Comparison of ENCODE assay signal across 8 mouse cellular contexts in genomic region chr7:75642178-75642777, GRCm38 (mm10).
A peak's percentile ranks its signal among the peaks of the same experiment; 100 is the strongest.
DNase-seq lines count a peak whose midpoint lies in the region; ATAC-seq and TF ChIP-seq lines count a peak whose summit lies in the region.

No protein-coding gene starts in this region.

- no peak overlapping the region for H3K27ac ChIP-seq in forebrain, postnatal 0 days (ENCODE audit: low read depth, low read length)
- peak overlapping the region; percentile 36; the same call in 1 of the 2 replicates for H3K27ac ChIP-seq in left cerebral cortex, adult 2 months
- H3K27ac ChIP-seq in stomach, embryonic 15.5 days = peak overlapping the region; percentile 83

- H3K4me3 ChIP-seq in forebrain, postnatal 0 days (ENCODE audit: low read depth, low read length) = peak overlapping the region; percentile 33
- H3K4me3 ChIP-seq in left cerebral cortex, adult 2 months = peak overlapping the region; percentile 41
- H3K4me3 ChIP-seq in stomach, embryonic 15.5 days (replicated peaks) = peak overlapping the region; percentile 26

- peak overlapping the region; percentile 42 for H3K9ac ChIP-seq in forebrain, postnatal 0 days
- no peak overlapping the region for H3K9ac ChIP-seq in stomach, embryonic 15.5 days

- WGBS in forebrain, postnatal 0 days = 3% methylated on average over 9 of the region's 9 CpGs
- WGBS in stomach, embryonic 15.5 days = 4% methylated on average over 9 of the region's 9 CpGs

- intact Hi-C loops in left cerebral cortex, adult 2 months (cut with DNase I) = no loop called here

- DNase-seq in 416B (ENCODE audit: low read depth) = peak; percentile 57
- DNase-seq in adrenal gland, postnatal 10 days = peak; percentile 80
- peak; percentile 55 for DNase-seq in forebrain, postnatal 0 days
- DNase-seq in heart, postnatal 4 days = peak; percentile 65
- DNase-seq in left cerebral cortex, adult 2 months (ENCODE audit: extremely low spot score in 1 of 2, low spot score in 2 of 2) = peak; percentile 16 to 26
- peak; percentile 56 to 59 for DNase-seq in lung, postnatal 4 days

- peak; percentile 82 for ATAC-seq in forebrain, postnatal 0 days
- peak; percentile 84 for ATAC-seq in stomach, embryonic 15.5 days (ENCODE audit: insufficient read depth, low FRiP score, low read depth)
- no peak for ATAC-seq in CD4-positive, CD25-positive, alpha-beta regulatory T cell, adult 4 months

- TF ChIP-seq CTCF in forebrain, postnatal 0 days (IDR thresholded peaks at IDR 0.05; ENCODE audit: low read depth) = no peak
- TF ChIP-seq CTCF in left cerebral cortex, adult 2 months (IDR thresholded peaks at IDR 0.05) = no peak

- H3K4me2 ChIP-seq in forebrain, postnatal 0 days (ENCODE audit: low read depth) = peak overlapping the region; percentile 55
- H3K4me2 ChIP-seq in stomach, embryonic 15.5 days = peak overlapping the region; percentile 48

- no peaks in the 10 kb centered on the region for H3K27me3 ChIP-seq in forebrain, postnatal 0 days (ENCODE audit: insufficient read depth, low read length)
- no peaks in the 10 kb centered on the region for H3K27me3 ChIP-seq in stomach, embryonic 15.5 days (replicated peaks)

- H3K36me3 ChIP-seq in forebrain, postnatal 0 days (ENCODE audit: insufficient read depth) = no peaks in the 10 kb centered on the region
- H3K36me3 ChIP-seq in stomach, embryonic 15.5 days = no peaks in the 10 kb centered on the region

- no peaks in the 10 kb centered on the region for H3K9me3 ChIP-seq in forebrain, postnatal 0 days (ENCODE audit: low read length)
- no peaks in the 10 kb centered on the region for H3K9me3 ChIP-seq in stomach, embryonic 15.5 days

- 0 out of 2 replicates have a peak, but pooled peaks cover 3% of the 10 kb centered on the region for H3K4me1 ChIP-seq in forebrain, postnatal 0 days (ENCODE audit: insufficient read depth)
- peaks cover 26% of the 10 kb centered on the region for H3K4me1 ChIP-seq in stomach, embryonic 15.5 days

Comparison
In these comparisons a context has a peak if more than half of its experiments do, and no peak if none do; other contexts are left out.
1. DNase-seq: peak in every context shown above with its lines; median percentile 80 in adrenal gland, postnatal 10 days; 65 in heart, postnatal 4 days; 58 in lung, postnatal 4 days; 57 in 416B; 55 in forebrain, postnatal 0 days; 21 in left cerebral cortex, adult 2 months.